Mouse (Mus musculus) heart, adult 2 months (tissue): ENCODE measurements at regions not wholly inside any gene's neighbourhood (a gene's known extent, or its start where the extent isn't known, plus 50 kb on each side); places are given as distances from the start of the nearest gene placed in this dataset.

ENCODE experiments used
- DNase-seq, 2 experiments: peaks; one replicate each; pipeline ENCODE4 v3.0.0; 2021
- H3K27ac ChIP-seq: fragments of 200-600 bp; 2 replicates; pipeline ENCODE4 v1.8.1; 2022
- H3K27me3 ChIP-seq: fragments of 200-500 bp; 2 replicates; pipeline ENCODE4 v1.6.1; 2012; ENCODE audit warnings: mild to moderate bottlenecking, low read length, inconsistent platforms, mixed read lengths; ENCODE audit not compliant: control insufficient read depth, insufficient read depth
- H3K36me3 ChIP-seq: fragments of 200-500 bp; 2 replicates; pipeline ENCODE4 v1.6.1; 2012; ENCODE audit warnings: low read length, inconsistent platforms; ENCODE audit not compliant: control insufficient read depth, insufficient read depth
- H3K4me1 ChIP-seq: fragments of 200-500 bp; 2 replicates; pipeline ENCODE4 v1.6.1; 2011; ENCODE audit warnings: low read length; ENCODE audit not compliant: control insufficient read depth, insufficient read depth
- H3K4me3 ChIP-seq: fragments of 200-600 bp; 2 replicates; pipeline ENCODE4 v1.8.1; 2022
- H3K79me2 ChIP-seq: fragments of 200-500 bp; replicated peaks from 2 replicates; pipeline ENCODE4 v1.6.1; 2012; ENCODE audit warnings: mild to moderate bottlenecking, inconsistent platforms, low read length, moderate library complexity, mixed read lengths; ENCODE audit not compliant: control insufficient read depth, insufficient read depth
- H3K9ac ChIP-seq: fragments of 200-500 bp; 2 replicates; pipeline ENCODE4 v1.6.1; 2012; ENCODE audit warnings: low read depth, mild to moderate bottlenecking, control low read depth, inconsistent platforms, low read length, mixed read lengths
- CTCF ChIP-seq: fragments of 200-600 bp; IDR thresholded peaks from 2 replicates; pipeline ENCODE4 v1.8.1; 2022; ENCODE audit warnings: antibody characterized with exemption, mild to moderate bottlenecking, moderate library complexity
- EP300 ChIP-seq: fragments of 200-500 bp; IDR thresholded peaks from 2 replicates; pipeline ENCODE4 v1.6.1; 2011; ENCODE audit warnings: low read depth, low read length, control low read depth; ENCODE audit not compliant: insufficient read depth
- POLR2A ChIP-seq: fragments of 200-500 bp; IDR thresholded peaks from 2 replicates; pipeline ENCODE4 v1.6.1; 2011; ENCODE audit warnings: mild to moderate bottlenecking, low read depth, low read length, control low read depth; ENCODE audit not compliant: insufficient read depth
- WGBS: fragments of 180-500 bp; shearing (Covaris S2); methylation state at CpG from one replicate; pipeline ENCODE4 v1.1.7; 2018; 5-methylcytosine and 5-hydroxymethylcytosine counted together
- intact Hi-C: fragments of 180-260 bp; cut with DNase I; formaldehyde crosslinking; loops from one replicate; pipeline ENCODE4 v1.15.1; 2025

- TF ChIP-seq EP300 (peak; percentile 92), CTCF (no peak), POLR2A (0 out of 2 replicates have a peak, but pooled peaks have one; percentile 11)
- Histone ChIP-seq H3K9ac (no peak overlapping the region), H3K4me3 (no peak overlapping the region), H3K79me2 (no peaks in the 10 kb centered on the region), H3K27me3 (no peaks in the 10 kb centered on the region), H3K27ac (peak overlapping the region; percentile 96), H3K36me3 (peaks cover 15% of the 10 kb centered on the region), H3K4me1 (peaks cover 39% of the 10 kb centered on the region)
- intact Hi-C loops = no loop called here
- 64% methylated on average over 9 of the region's 9 CpGs for WGBS
- DNase-seq = peak; percentile 62 to 72
Observed at GRCm38 (mm10) chr14:31960201-31960854, 68.5 kb upstream of the Galnt15 start.

GRCm38 (mm10) chr14:31961442-31961841, 67.3 kb upstream of the Galnt15 start:
- Histone ChIP-seq H3K4me3 (no peak overlapping the region), H3K27ac (peak overlapping the region; percentile 96), H3K79me2 (no peaks in the 10 kb centered on the region), H3K27me3 (no peaks in the 10 kb centered on the region), H3K9ac (no peak overlapping the region), H3K4me1 (peaks cover 37% of the 10 kb centered on the region), H3K36me3 (peaks cover 15% of the 10 kb centered on the region)
- TF ChIP-seq EP300 = peak; percentile 51; the same call in 1 of the 2 replicates
- TF ChIP-seq POLR2A = no peak
- DNase-seq = peak; percentile 55 to 74
- intact Hi-C loops = no loop called here
- WGBS = 36% methylated on average over 5 of the region's 5 CpGs

- peak; percentile 59 for TF ChIP-seq POLR2A
- no peak for TF ChIP-seq CTCF
- peak; percentile 69; the same call in 1 of the 2 replicates for TF ChIP-seq EP300
- no peaks in the 10 kb centered on the region for H3K79me2 ChIP-seq
- H3K27ac ChIP-seq = peak overlapping the region; percentile 96
- peaks cover 15% of the 10 kb centered on the region for H3K36me3 ChIP-seq
- peak overlapping the region; percentile 37; the same call in 1 of the 2 replicates for H3K9ac ChIP-seq
- H3K4me3 ChIP-seq = no peak overlapping the region
- peak; percentile 60 to 75 for DNase-seq
- no peaks in the 10 kb centered on the region for H3K27me3 ChIP-seq
- intact Hi-C loops = loop anchor here (2.0 kb wide), 1 partner anchor 41 kb away; no protein-coding TSS in a partner anchor
- 29% methylated on average over 12 of the region's 12 CpGs for WGBS
- H3K4me1 ChIP-seq = peaks cover 31% of the 10 kb centered on the region
Observed at GRCm38 (mm10) chr14:31963131-31963911, 65.5 kb upstream of the Galnt15 start.

GRCm38 (mm10) chr14:31964076-31964475, 64.7 kb upstream of the Galnt15 start:
- no peak for TF ChIP-seq CTCF
- no peak for TF ChIP-seq POLR2A
- no peak for TF ChIP-seq EP300
- Histone ChIP-seq H3K4me1 (peaks cover 28% of the 10 kb centered on the region), H3K36me3 (peaks cover 15% of the 10 kb centered on the region), H3K27me3 (no peaks in the 10 kb centered on the region), H3K9ac (no peak overlapping the region), H3K4me3 (no peak overlapping the region), H3K79me2 (no peaks in the 10 kb centered on the region), H3K27ac (peak overlapping the region; percentile 96)
- intact Hi-C loops = loop anchor here (2.0 kb wide), 1 partner anchor 25 kb away; no protein-coding TSS in a partner anchor
- DNase-seq = peak in 1 of 2 experiments; percentile 43
- 33% methylated on average over 2 of the region's 2 CpGs for WGBS

- H3K27ac ChIP-seq = peak overlapping the region; percentile 96; the same call in 1 of the 2 replicates
- H3K9ac ChIP-seq = no peak overlapping the region
- no peak overlapping the region for H3K4me3 ChIP-seq
- no peak for TF ChIP-seq POLR2A
- TF ChIP-seq CTCF = no peak
- no peak for TF ChIP-seq EP300
- intact Hi-C loops = loop anchor here (2.0 kb wide), 1 partner anchor 24 kb away; no protein-coding TSS in a partner anchor
- no peak for DNase-seq
- H3K36me3 ChIP-seq = peaks cover 15% of the 10 kb centered on the region
- peaks cover 24% of the 10 kb centered on the region for H3K4me1 ChIP-seq
- WGBS = 73% methylated on average over 4 of the region's 4 CpGs
- no peaks in the 10 kb centered on the region for H3K27me3 ChIP-seq
- H3K79me2 ChIP-seq = no peaks in the 10 kb centered on the region
Observed at GRCm38 (mm10) chr14:31964831-31965230, 64.0 kb upstream of the Galnt15 start.

- Histone ChIP-seq H3K36me3 (no peaks in the 10 kb centered on the region), H3K79me2 (no peaks in the 10 kb centered on the region), H3K27me3 (no peaks in the 10 kb centered on the region), H3K27ac (no peak overlapping the region), H3K4me3 (no peak overlapping the region), H3K4me1 (no peaks in the 10 kb centered on the region), H3K9ac (no peak overlapping the region)
- WGBS = 88% methylated on average over 4 of the region's 4 CpGs
- intact Hi-C loops = no loop called here
- TF ChIP-seq POLR2A (no peak), EP300 (no peak), CTCF (no peak)
- no peak for DNase-seq
Observed at GRCm38 (mm10) chr14:31969531-31969930, 59.3 kb upstream of the Galnt15 start.
